Mouse (Mus musculus): ENCODE results near the gene Slc22a2. TPM values are rescaled to one million over a fixed set of nuclear protein-coding genes. Genes with fewer than 3 reads are reported as not detected.
"Not testable (repeated sequence)": the region's sequence is repeated elsewhere in the genome, so short reads cannot be mapped to it uniquely, and the experiment has no call there.

Gene Slc22a2
- polyA plus RNA-seq, 1 experiment from 2014 or later = not detected

- H3K27me3 ChIP-seq (ENCODE audit: control insufficient read depth, insufficient read depth, low read depth, low read length) = no peaks in the 10 kb centered on the region
- no peak overlapping the region for H3K4me3 ChIP-seq (ENCODE audit: low read length)
- H3K36me3 ChIP-seq (ENCODE audit: control insufficient read depth, insufficient read depth, low read length) = no peaks in the 10 kb centered on the region
- 70% methylated on average over 5 of the region's 5 CpGs for WGBS
- no peak overlapping the region for H3K9ac ChIP-seq (ENCODE audit: low read length)
- no peak overlapping the region for H3K4me2 ChIP-seq (ENCODE audit: low read depth, low read length)
- no peaks in the 10 kb centered on the region for H3K9me3 ChIP-seq (ENCODE audit: control insufficient read depth, low read length)
- no peak overlapping the region for H3K27ac ChIP-seq (ENCODE audit: low read length)
- ATAC-seq (ENCODE audit: low read depth) = no peak
- peaks cover 5% of the 10 kb centered on the region for H3K4me1 ChIP-seq (replicated peaks; ENCODE audit: control insufficient read depth, insufficient read depth, low read length)
Observed at GRCm38 (mm10) chr17:12671029-12671605, 87.2 kb downstream of the Slc22a2 start.

- no peak overlapping the region for H3K27ac ChIP-seq (ENCODE audit: low read length)
- peaks cover 5% of the 10 kb centered on the region for H3K4me1 ChIP-seq (replicated peaks; ENCODE audit: control insufficient read depth, insufficient read depth, low read length)
- H3K9ac ChIP-seq (ENCODE audit: low read length) = no peak overlapping the region
- H3K27me3 ChIP-seq (ENCODE audit: control insufficient read depth, insufficient read depth, low read depth, low read length) = no peaks in the 10 kb centered on the region
- no peak overlapping the region for H3K4me3 ChIP-seq (ENCODE audit: low read length)
- no peaks in the 10 kb centered on the region for H3K9me3 ChIP-seq (ENCODE audit: control insufficient read depth, low read length)
- H3K36me3 ChIP-seq (ENCODE audit: control insufficient read depth, insufficient read depth, low read length) = no peaks in the 10 kb centered on the region
- no peak overlapping the region for H3K4me2 ChIP-seq (ENCODE audit: low read depth, low read length)
- no peak for ATAC-seq (ENCODE audit: low read depth)
- WGBS = 82% methylated on average over 7 of the region's 7 CpGs
Observed at GRCm38 (mm10) chr17:12672285-12672790, 88.4 kb downstream of the Slc22a2 start.

GRCm38 (mm10) chr17:12673871-12674270, 89.9 kb downstream of the Slc22a2 start:
- Histone ChIP-seq H3K9ac (ENCODE audit: low read length) (no peak overlapping the region), H3K4me3 (ENCODE audit: low read length) (no peak overlapping the region), H3K4me1 (replicated peaks; ENCODE audit: control insufficient read depth, insufficient read depth, low read length) (peaks cover 5% of the 10 kb centered on the region), H3K9me3 (ENCODE audit: control insufficient read depth, low read length) (no peaks in the 10 kb centered on the region), H3K4me2 (ENCODE audit: low read depth, low read length) (no peak overlapping the region), H3K27me3 (ENCODE audit: control insufficient read depth, insufficient read depth, low read depth, low read length) (no peaks in the 10 kb centered on the region), H3K36me3 (ENCODE audit: control insufficient read depth, insufficient read depth, low read length) (no peaks in the 10 kb centered on the region), H3K27ac (ENCODE audit: low read length) (no peak overlapping the region)
- WGBS = 66% methylated on average over 3 of the region's 3 CpGs
- ATAC-seq (ENCODE audit: low read depth) = no peak

- not testable (repeated sequence) for H3K4me3 ChIP-seq (ENCODE audit: low read length); H3K27ac ChIP-seq (ENCODE audit: low read length); H3K9me3 ChIP-seq (ENCODE audit: control insufficient read depth, low read length); H3K4me1 ChIP-seq (replicated peaks; ENCODE audit: control insufficient read depth, insufficient read depth, low read length); H3K9ac ChIP-seq (ENCODE audit: low read length); H3K36me3 ChIP-seq (ENCODE audit: control insufficient read depth, insufficient read depth, low read length); H3K4me2 ChIP-seq (ENCODE audit: low read depth, low read length); H3K27me3 ChIP-seq (ENCODE audit: control insufficient read depth, insufficient read depth, low read depth, low read length)
- 71% methylated on average over 7 of the region's 7 CpGs for WGBS
- peak; percentile 24 for ATAC-seq (ENCODE audit: low read depth)
Observed at GRCm38 (mm10) chr17:12674980-12675379, 91.0 kb downstream of the Slc22a2 start.

GRCm38 (mm10) chr17:12675646-12676045, 91.7 kb downstream of the Slc22a2 start, which contains the start of gene Slc22a1:
Gene Slc22a1, minus strand, starts transcription at chr17:12675829.
- no peaks in the 10 kb centered on the region for H3K27me3 ChIP-seq (ENCODE audit: control insufficient read depth, insufficient read depth, low read depth, low read length)
- no peaks in the 10 kb centered on the region for H3K9me3 ChIP-seq (ENCODE audit: control insufficient read depth, low read length)
- 50% methylated on average over 7 of the region's 7 CpGs for WGBS
- H3K4me3 ChIP-seq (ENCODE audit: low read length) = no peak within 1 kb of the TSS
- H3K4me2 ChIP-seq (ENCODE audit: low read depth, low read length) = no peak within 1 kb of the TSS
- no peak within 1 kb of the TSS for H3K9ac ChIP-seq (ENCODE audit: low read length)
- no peaks in the 10 kb centered on the region for H3K4me1 ChIP-seq (replicated peaks; ENCODE audit: control insufficient read depth, insufficient read depth, low read length)
- H3K27ac ChIP-seq (ENCODE audit: low read length) = peak within 1 kb of the TSS; percentile 43; the same call in 1 of the 2 replicates
- peaks cover 3% of the 10 kb centered on the region; the same call in 1 of the 2 replicates for H3K36me3 ChIP-seq (ENCODE audit: control insufficient read depth, insufficient read depth, low read length)
- peak; percentile 81 for ATAC-seq (ENCODE audit: low read depth)

GRCm38 (mm10) chr17:12677139-12677538, 93.2 kb downstream of the Slc22a2 start:
- H3K4me1 ChIP-seq (replicated peaks; ENCODE audit: control insufficient read depth, insufficient read depth, low read length) = no peaks in the 10 kb centered on the region
- H3K9ac ChIP-seq (ENCODE audit: low read length) = no peak overlapping the region
- H3K36me3 ChIP-seq (ENCODE audit: control insufficient read depth, insufficient read depth, low read length) = peaks cover 6% of the 10 kb centered on the region; the same call in 1 of the 2 replicates
- no peak overlapping the region for H3K4me2 ChIP-seq (ENCODE audit: low read depth, low read length)
- ATAC-seq (ENCODE audit: low read depth) = no peak
- no peak overlapping the region for H3K27ac ChIP-seq (ENCODE audit: low read length)
- H3K27me3 ChIP-seq (ENCODE audit: control insufficient read depth, insufficient read depth, low read depth, low read length) = no peaks in the 10 kb centered on the region
- H3K4me3 ChIP-seq (ENCODE audit: low read length) = no peak overlapping the region
- no peaks in the 10 kb centered on the region for H3K9me3 ChIP-seq (ENCODE audit: control insufficient read depth, low read length)

Other genes starting within 250 kb of the Slc22a2 start
- 0.50 and 6.1 TPM in 2 replicates for gene Plg, start 205.5 kb upstream of the Slc22a2 start, polyA plus RNA-seq (2015; fragmentation: Nextera tagmentation; extraction: Ambion mirVana)
- 0.59 and 0.75 TPM in 2 replicates for gene Slc22a3, start 76.4 kb upstream of the Slc22a2 start, polyA plus RNA-seq (2015; fragmentation: Nextera tagmentation; extraction: Ambion mirVana)
- gene Slc22a1, start 91.7 kb downstream of the Slc22a2 start, polyA plus RNA-seq (2015; fragmentation: Nextera tagmentation; extraction: Ambion mirVana) = 9.1 and 12.7 TPM in 2 replicates
- gene Igf2r, start 185.5 kb downstream of the Slc22a2 start, polyA plus RNA-seq (2015; fragmentation: Nextera tagmentation; extraction: Ambion mirVana) = 59.0 and 64.4 TPM in 2 replicates

Measured in lung, embryonic 16.5 days (tissue).